Mouse (Mus musculus) ES-E14 (cell line): ENCODE results near the gene Celf3.

Experiments used
- CHD2 ChIP-seq: IDR thresholded peaks from 2 replicates; pipeline ENCODE4 v1.6.1; 2014; ENCODE audit warnings: mild to moderate bottlenecking, low read depth, low read length, inconsistent platforms
- ZC3H11A ChIP-seq: IDR thresholded peaks from 2 replicates; pipeline ENCODE4 v1.6.1; 2012; ENCODE audit warnings: low read depth, mild to moderate bottlenecking, inconsistent platforms, low read length, borderline replicate concordance
- ZNF384 ChIP-seq: IDR thresholded peaks from 2 replicates; pipeline ENCODE4 v1.6.1; 2012; ENCODE audit warnings: low read depth, low read length, inconsistent platforms

DNA sequence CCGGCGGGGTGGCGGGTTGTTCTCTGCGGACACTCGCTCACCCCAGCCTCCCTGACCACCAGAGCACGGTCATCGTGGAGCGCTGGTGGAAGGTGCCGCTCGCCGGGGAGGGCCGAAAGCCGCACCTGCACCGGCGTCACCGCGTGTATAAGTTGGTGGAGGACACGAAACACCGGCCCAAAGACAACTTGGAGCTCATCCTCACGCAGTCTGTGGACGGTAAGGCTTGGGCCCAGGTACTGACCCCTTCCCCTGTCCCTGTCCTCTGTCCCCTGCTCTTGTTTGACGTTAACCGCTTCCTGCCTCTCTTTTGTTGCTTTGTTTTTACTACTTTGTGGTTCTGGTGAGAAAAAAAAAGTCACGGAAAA is 34.5 kb upstream of the Celf3 start, which contains the start of gene Oaz3:
- no peak for TF ChIP-seq ZNF384
- no peak for TF ChIP-seq CHD2
- TF ChIP-seq ZC3H11A = no peak
